Mouse (Mus musculus): ENCODE data around the gene Gm17584. TPM values are rescaled to one million over a fixed set of nuclear protein-coding genes. Genes with fewer than 3 reads are reported as not detected.
"Not testable (repeated sequence)": the region's sequence is repeated elsewhere in the genome, so short reads cannot be mapped to it uniquely, and the experiment has no call there.

Gene Gm17584
- not detected in 2 replicates for polyA plus RNA-seq (2016; fragmentation: Nextera tagmentation; extraction: Ambion mirVana)

DNA sequence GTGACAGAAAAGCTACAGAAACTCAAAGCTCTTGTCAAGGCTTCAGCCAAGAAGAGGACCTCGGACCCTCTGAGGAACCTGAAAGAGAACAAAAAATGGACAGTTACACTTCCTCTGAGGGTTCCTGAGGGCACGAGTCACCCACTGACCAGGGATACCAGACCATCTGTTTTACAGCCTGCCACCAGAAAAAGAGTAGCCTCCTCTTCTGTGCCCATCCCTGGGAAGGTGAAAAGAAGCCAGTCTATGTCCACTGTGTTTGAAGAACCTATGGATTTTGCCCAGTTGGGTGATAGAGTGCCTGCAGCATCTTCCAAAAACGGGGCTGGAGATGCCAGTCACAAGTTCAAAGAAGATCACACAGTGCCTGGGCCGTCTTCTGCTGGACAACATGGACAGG, at the start of gene Gm17584:
TSS of gene Gm17584 (plus strand) at position 301 of the 400 bp plus-strand sequence.
- H3K27ac ChIP-seq; H3K4me2 ChIP-seq (replicated peaks); H3K4me3 ChIP-seq; H3K9ac ChIP-seq; ATAC-seq (ENCODE audit: low FRiP score); H3K27me3 ChIP-seq; H3K36me3 ChIP-seq; H3K4me1 ChIP-seq; H3K9me3 ChIP-seq (replicated peaks): not testable (repeated sequence)
- no CpG with 5 or more reads among the region's 4 CpGs for WGBS

Other genes with a start within 250 kb of the Gm17584 start
- gene Gm17469, start 129.3 kb downstream of the Gm17584 start, polyA plus RNA-seq (2016; fragmentation: Nextera tagmentation; extraction: Ambion mirVana), result not detected in 2 replicates